Mouse (Mus musculus) testis, adult 2 months (tissue): ENCODE measurements around the gene Kctd15. TPM values are rescaled to one million over a fixed set of nuclear protein-coding genes. Genes with fewer than 3 reads are reported as not detected.

Experiments used
- H3K27ac ChIP-seq: fragments of 200-500 bp; 2 replicates; pipeline ENCODE4 v1.5.1; 2012; ENCODE audit warnings: low read depth, low read length; ENCODE audit not compliant: control insufficient read depth, insufficient read depth
- H3K27me3 ChIP-seq: fragments of 200-500 bp; 2 replicates; pipeline ENCODE4 v1.6.1; 2012; ENCODE audit warnings: mild to moderate bottlenecking, low read length, moderate library complexity; ENCODE audit not compliant: control insufficient read depth, insufficient read depth
- H3K36me3 ChIP-seq: fragments of 200-500 bp; 2 replicates; pipeline ENCODE4 v1.6.1; 2012; ENCODE audit warnings: mild to moderate bottlenecking, low read length; ENCODE audit not compliant: control insufficient read depth, insufficient read depth
- H3K4me1 ChIP-seq: fragments of 200-500 bp; 2 replicates; pipeline ENCODE4 v1.6.1; 2012; ENCODE audit warnings: low read length; ENCODE audit not compliant: control insufficient read depth, insufficient read depth
- H3K4me3 ChIP-seq: fragments of 200-500 bp; 2 replicates; pipeline ENCODE4 v1.5.1; 2012; ENCODE audit warnings: low read depth, mild to moderate bottlenecking, low read length, moderate library complexity, mixed read lengths; ENCODE audit not compliant: control insufficient read depth
- CTCF ChIP-seq: fragments of 200-500 bp; IDR thresholded peaks from 2 replicates; pipeline ENCODE4 v1.5.1; 2012; ENCODE audit warnings: low read depth, mild to moderate bottlenecking, inconsistent platforms, low read length, moderate library complexity; ENCODE audit not compliant: control insufficient read depth, insufficient read depth, insufficient replicate concordance
- POLR2A ChIP-seq: fragments of 200-500 bp; IDR thresholded peaks from 2 replicates; pipeline ENCODE4 v1.6.1; 2012; ENCODE audit warnings: low read depth, mild to moderate bottlenecking, inconsistent platforms, low read length, moderate library complexity; ENCODE audit not compliant: control insufficient read depth
- polyA plus RNA-seq: library from polyadenylated mRNA; depleted of rRNA; stranded (reverse); fragments of >200 nt; gene quantifications from 2 replicates; pipeline ENCODE4 v1.2.3, GENCODE M21; 2012

Kctd15 gene
- polyA plus RNA-seq, 1 experiment: 2.6 TPM

GRCm38 (mm10) chr7:34639798-34640197 lies 16.7 kb downstream of the Kctd15 start:
- Histone ChIP-seq H3K4me1 (no peaks in the 10 kb centered on the region), H3K27me3 (no peaks in the 10 kb centered on the region), H3K27ac (no peak overlapping the region), H3K36me3 (no peaks in the 10 kb centered on the region), H3K4me3 (no peak overlapping the region)
- TF ChIP-seq CTCF: no peak

GRCm38 (mm10) chr7:34636661-34637060 lies 19.9 kb downstream of the Kctd15 start:
- Histone ChIP-seq H3K27ac (no peak overlapping the region), H3K36me3 (no peaks in the 10 kb centered on the region), H3K4me3 (no peak overlapping the region), H3K4me1 (no peaks in the 10 kb centered on the region), H3K27me3 (no peaks in the 10 kb centered on the region)
- no peak for TF ChIP-seq CTCF
- TF ChIP-seq POLR2A: no peak

GRCm38 (mm10) chr7:34632966-34633742 lies 23.4 kb downstream of the Kctd15 start:
- Histone ChIP-seq H3K4me1 (peaks cover 11% of the 10 kb centered on the region), H3K27ac (no peak overlapping the region), H3K27me3 (no peaks in the 10 kb centered on the region), H3K36me3 (no peaks in the 10 kb centered on the region), H3K4me3 (no peak overlapping the region)
- TF ChIP-seq CTCF (no peak), POLR2A (no peak)

GRCm38 (mm10) chr7:34630211-34631085 lies 26.1 kb downstream of the Kctd15 start:
- TF ChIP-seq CTCF (no peak), POLR2A (no peak)
- Histone ChIP-seq H3K4me3 (peak overlapping the region; percentile 22), H3K4me1 (peaks cover 11% of the 10 kb centered on the region), H3K27ac (0 out of 2 replicates have a peak overlapping the region, but pooled peaks have one; percentile 5), H3K36me3 (no peaks in the 10 kb centered on the region), H3K27me3 (no peaks in the 10 kb centered on the region)

GRCm38 (mm10) chr7:34629702-34630210 lies 26.8 kb downstream of the Kctd15 start:
- peaks cover 11% of the 10 kb centered on the region for H3K4me1 ChIP-seq
- no peak overlapping the region for H3K4me3 ChIP-seq
- no peak for TF ChIP-seq CTCF
- TF ChIP-seq POLR2A: no peak
- H3K27me3 ChIP-seq: no peaks in the 10 kb centered on the region
- H3K36me3 ChIP-seq: no peaks in the 10 kb centered on the region
- no peak overlapping the region for H3K27ac ChIP-seq

GRCm38 (mm10) chr7:34620411-34620810 lies 36.1 kb downstream of the Kctd15 start:
- TF ChIP-seq POLR2A (no peak), CTCF (no peak)
- H3K36me3 ChIP-seq: no peaks in the 10 kb centered on the region
- no peak overlapping the region for H3K4me3 ChIP-seq
- H3K27ac ChIP-seq: no peak overlapping the region
- no peaks in the 10 kb centered on the region for H3K27me3 ChIP-seq
- no peaks in the 10 kb centered on the region for H3K4me1 ChIP-seq

GRCm38 (mm10) chr7:34618141-34618890 lies 38.2 kb downstream of the Kctd15 start:
- Histone ChIP-seq H3K27me3 (no peaks in the 10 kb centered on the region), H3K36me3 (no peaks in the 10 kb centered on the region), H3K27ac (no peak overlapping the region), H3K4me1 (no peaks in the 10 kb centered on the region), H3K4me3 (no peak overlapping the region)
- TF ChIP-seq CTCF (no peak), POLR2A (no peak)
